Mouse (Mus musculus): ENCODE results near the gene Gucy1b1.

DNA sequence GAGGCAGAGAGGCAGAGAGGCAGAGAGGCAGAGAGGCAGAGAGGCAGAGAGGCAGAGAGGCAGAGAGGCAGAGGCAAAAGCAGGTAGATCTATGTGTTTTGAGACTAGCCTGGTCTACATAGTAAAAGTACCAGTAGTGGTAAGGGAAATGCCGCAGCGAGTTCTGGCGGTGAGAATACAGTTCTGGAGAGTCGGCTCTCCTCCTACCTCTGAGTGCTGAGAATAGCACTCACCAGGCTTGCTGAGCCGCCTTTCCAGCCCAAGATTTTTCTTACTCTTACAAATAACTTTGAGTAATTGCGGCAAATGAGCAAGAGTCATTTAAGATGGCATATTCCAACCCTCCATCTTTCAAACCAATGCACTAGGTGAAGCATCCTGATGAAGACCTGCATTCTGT is 24.6 kb upstream of the Gucy1b1 start:
- TF ChIP-seq CTCF (IDR thresholded peaks at IDR 0.05; ENCODE audit: low read depth, low read length) (no peak), POLR2A (IDR thresholded peaks at IDR 0.05; ENCODE audit: insufficient read depth, low read length) (no peak), EP300 (IDR thresholded peaks at IDR 0.05; ENCODE audit: insufficient read depth, low read depth, low read length) (no peak)

All from ES-Bruce4 (cell line).